Mouse (Mus musculus): ENCODE data around the gene Cltc.
"Not testable (repeated sequence)": the region's sequence is repeated elsewhere in the genome, so short reads cannot be mapped to it uniquely, and the experiment has no call there.

Gene Cltc

GRCm38 (mm10) chr11:86757480-86758371 lies at the start of gene Cltc:
Gene Cltc, minus strand, starts transcription at chr11:86757565.
- peak; percentile 99 for DNase-seq (ENCODE audit: low spot score in 2 of 2)

- DNase-seq (ENCODE audit: low spot score in 2 of 2), result peak; percentile 79 to 88
These were observed 49.7 kb upstream of the Cltc start for GRCm38 (mm10) chr11:86807001-86807477.

- no peak for DNase-seq (ENCODE audit: low spot score in 2 of 2)
These were observed 36.8 kb upstream of the Cltc start for GRCm38 (mm10) chr11:86794161-86794560.

GRCm38 (mm10) chr11:86787436-86787835 lies 30.1 kb upstream of the Cltc start:
- not testable (repeated sequence) for DNase-seq (ENCODE audit: low spot score in 2 of 2)

- DNase-seq (ENCODE audit: low spot score in 2 of 2), result no peak
These were observed 28.4 kb upstream of the Cltc start for GRCm38 (mm10) chr11:86785767-86786166.

- DNase-seq (ENCODE audit: low spot score in 2 of 2), result no peak
These were observed 12.5 kb upstream of the Cltc start for GRCm38 (mm10) chr11:86769884-86770283.

- DNase-seq (ENCODE audit: low spot score in 2 of 2), result no peak
These were observed 7.1 kb upstream of the Cltc start for GRCm38 (mm10) chr11:86764501-86764900.

GRCm38 (mm10) chr11:86763127-86763526 lies 5.8 kb upstream of the Cltc start:
- DNase-seq (ENCODE audit: low spot score in 2 of 2), result not testable (repeated sequence)

- DNase-seq (ENCODE audit: low spot score in 2 of 2), result no peak
These were observed 3.0 kb upstream of the Cltc start for GRCm38 (mm10) chr11:86760357-86760756.

- no peak for DNase-seq (ENCODE audit: low spot score in 2 of 2)
These were observed 2.5 kb upstream of the Cltc start for GRCm38 (mm10) chr11:86759886-86760285.

- DNase-seq (ENCODE audit: low spot score in 2 of 2), result no peak
These were observed 1.9 kb upstream of the Cltc start for GRCm38 (mm10) chr11:86759226-86759625.

GRCm38 (mm10) chr11:86758559-86758958 lies 1.2 kb upstream of the Cltc start:
- no peak for DNase-seq (ENCODE audit: low spot score in 2 of 2)

- no peak for DNase-seq (ENCODE audit: low spot score in 2 of 2)
These were observed 254 bp downstream of the Cltc start for GRCm38 (mm10) chr11:86757142-86757479.

- DNase-seq (ENCODE audit: low spot score in 2 of 2), result peak; percentile 72 to 81
These were observed 916 bp downstream of the Cltc start for GRCm38 (mm10) chr11:86756156-86757141.

GRCm38 (mm10) chr11:86752404-86752803 lies 5.0 kb downstream of the Cltc start:
- DNase-seq (ENCODE audit: low spot score in 2 of 2), result no peak

- DNase-seq (ENCODE audit: low spot score in 2 of 2), result no peak
These were observed 6.4 kb downstream of the Cltc start for GRCm38 (mm10) chr11:86751010-86751409.

- no peak for DNase-seq (ENCODE audit: low spot score in 2 of 2)
These were observed 7.5 kb downstream of the Cltc start for GRCm38 (mm10) chr11:86749776-86750423.

GRCm38 (mm10) chr11:86745634-86746404 lies 11.5 kb downstream of the Cltc start:
- no peak for DNase-seq (ENCODE audit: low spot score in 2 of 2)

- no peak for DNase-seq (ENCODE audit: low spot score in 2 of 2)
These were observed 14.8 kb downstream of the Cltc start for GRCm38 (mm10) chr11:86742605-86743004.

- no peak for DNase-seq (ENCODE audit: low spot score in 2 of 2)
These were observed 15.9 kb downstream of the Cltc start for GRCm38 (mm10) chr11:86741505-86741904.

- no peak for DNase-seq (ENCODE audit: low spot score in 2 of 2)
These were observed 17.9 kb downstream of the Cltc start for GRCm38 (mm10) chr11:86739470-86739869.

Data from right cerebral cortex, postnatal 10 days (tissue).